Mouse (Mus musculus): ENCODE measurements around the gene Nkx3-2. TPM values are rescaled to one million over a fixed set of nuclear protein-coding genes. Genes with fewer than 3 reads are reported as not detected.

Nkx3-2 gene
- polyA plus RNA-seq, 1 experiment from 2014 or later, result not detected

GRCm38 (mm10) chr5:41760831-41761508 lies 3.3 kb downstream of the Nkx3-2 start:
- Histone ChIP-seq H3K9me3 (replicated peaks) (no peaks in the 10 kb centered on the region), H3K4me3 (peak overlapping the region; percentile 17), H3K27me3 (peaks cover 96% of the 10 kb centered on the region), H3K36me3 (ENCODE audit: poor library complexity, severe bottlenecking) (no peaks in the 10 kb centered on the region), H3K27ac (no peak overlapping the region), H3K4me2 (peak overlapping the region; percentile 27; the same call in 1 of the 2 replicates), H3K9ac (no peak overlapping the region), H3K4me1 (peaks cover 26% of the 10 kb centered on the region)
- WGBS, result 2% methylated on average over 22 of the region's 22 CpGs
- ATAC-seq, result no peak

GRCm38 (mm10) chr5:41760071-41760470 lies 4.2 kb downstream of the Nkx3-2 start:
- 4% methylated on average over 8 of the region's 8 CpGs for WGBS
- Histone ChIP-seq H3K4me1 (peaks cover 26% of the 10 kb centered on the region), H3K27me3 (peaks cover 98% of the 10 kb centered on the region), H3K9me3 (replicated peaks) (no peaks in the 10 kb centered on the region), H3K27ac (no peak overlapping the region), H3K4me2 (no peak overlapping the region), H3K36me3 (ENCODE audit: poor library complexity, severe bottlenecking) (no peaks in the 10 kb centered on the region), H3K9ac (no peak overlapping the region), H3K4me3 (no peak overlapping the region)
- ATAC-seq, result no peak

GRCm38 (mm10) chr5:41758671-41759639 lies 5.3 kb downstream of the Nkx3-2 start:
- Histone ChIP-seq H3K4me3 (no peak overlapping the region), H3K36me3 (ENCODE audit: poor library complexity, severe bottlenecking) (no peaks in the 10 kb centered on the region), H3K27ac (no peak overlapping the region), H3K27me3 (peaks cover 98% of the 10 kb centered on the region), H3K9me3 (replicated peaks) (no peaks in the 10 kb centered on the region), H3K9ac (no peak overlapping the region), H3K4me1 (peaks cover 20% of the 10 kb centered on the region), H3K4me2 (no peak overlapping the region)
- no peak for ATAC-seq
- WGBS, result 4% methylated on average over 19 of the region's 19 CpGs

GRCm38 (mm10) chr5:41757338-41757737 lies 7.0 kb downstream of the Nkx3-2 start:
- Histone ChIP-seq H3K4me1 (peaks cover 12% of the 10 kb centered on the region; the same call in 1 of the 2 replicates), H3K9me3 (replicated peaks) (no peaks in the 10 kb centered on the region), H3K9ac (no peak overlapping the region), H3K27ac (no peak overlapping the region), H3K27me3 (peaks cover 97% of the 10 kb centered on the region), H3K4me2 (no peak overlapping the region), H3K4me3 (no peak overlapping the region), H3K36me3 (ENCODE audit: poor library complexity, severe bottlenecking) (no peaks in the 10 kb centered on the region)
- no peak for ATAC-seq
- WGBS, result 3% methylated on average over 5 of the region's 5 CpGs

- Histone ChIP-seq H3K9me3 (replicated peaks) (no peaks in the 10 kb centered on the region), H3K4me1 (peaks cover 6% of the 10 kb centered on the region; the same call in 1 of the 2 replicates), H3K36me3 (ENCODE audit: poor library complexity, severe bottlenecking) (no peaks in the 10 kb centered on the region), H3K4me3 (no peak overlapping the region), H3K27ac (no peak overlapping the region), H3K27me3 (peaks cover 97% of the 10 kb centered on the region), H3K9ac (no peak overlapping the region), H3K4me2 (no peak overlapping the region)
- ATAC-seq, result no peak
- WGBS, result 2% methylated on average over 4 of the region's 4 CpGs
These were observed 7.9 kb downstream of the Nkx3-2 start for GRCm38 (mm10) chr5:41756396-41756795.

GRCm38 (mm10) chr5:41755373-41755960 lies 8.8 kb downstream of the Nkx3-2 start:
- WGBS, result 2% methylated on average over 23 of the region's 23 CpGs
- no peak for ATAC-seq
- H3K9me3 ChIP-seq (replicated peaks), result no peaks in the 10 kb centered on the region
- H3K36me3 ChIP-seq (ENCODE audit: poor library complexity, severe bottlenecking), result no peaks in the 10 kb centered on the region
- peaks cover 99% of the 10 kb centered on the region for H3K27me3 ChIP-seq
- H3K4me3 ChIP-seq, result no peak overlapping the region
- no peak overlapping the region for H3K4me2 ChIP-seq
- H3K4me1 ChIP-seq, result 0 out of 2 replicates have a peak, but pooled peaks cover 2% of the 10 kb centered on the region
- no peak overlapping the region for H3K9ac ChIP-seq
- H3K27ac ChIP-seq, result no peak overlapping the region

DNA sequence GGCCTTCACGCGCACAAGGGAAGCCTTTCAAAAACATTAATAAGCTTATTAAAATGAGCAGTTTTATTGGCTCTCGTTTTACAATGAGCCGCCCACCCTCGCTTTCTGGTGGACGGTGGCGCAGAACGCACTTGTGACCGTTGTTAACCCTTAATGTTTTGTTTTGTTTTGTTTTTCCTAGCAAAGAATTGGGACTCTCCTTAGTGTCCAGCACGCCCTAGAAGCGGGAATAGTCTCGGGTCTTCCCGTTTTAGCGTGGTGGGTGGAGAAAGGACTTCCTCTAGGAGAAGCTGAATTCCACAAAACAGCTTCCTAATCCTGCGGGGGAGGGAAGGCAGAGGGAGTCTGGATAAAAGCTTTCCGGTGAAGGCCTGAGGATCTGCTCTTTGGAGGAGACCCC lies 9.5 kb downstream of the Nkx3-2 start:
- ATAC-seq, result no peak
- H3K27ac ChIP-seq, result no peak overlapping the region
- no peak overlapping the region for H3K9ac ChIP-seq
- H3K4me3 ChIP-seq, result no peak overlapping the region
- H3K4me2 ChIP-seq, result no peak overlapping the region
- under 1% methylated on average over 16 of the region's 16 CpGs for WGBS
- no peaks in the 10 kb centered on the region for H3K9me3 ChIP-seq (replicated peaks)
- H3K27me3 ChIP-seq, result peaks cover 99% of the 10 kb centered on the region
- no peaks in the 10 kb centered on the region for H3K36me3 ChIP-seq (ENCODE audit: poor library complexity, severe bottlenecking)
- H3K4me1 ChIP-seq, result 0 out of 2 replicates have a peak, but pooled peaks cover 2% of the 10 kb centered on the region

DNA sequence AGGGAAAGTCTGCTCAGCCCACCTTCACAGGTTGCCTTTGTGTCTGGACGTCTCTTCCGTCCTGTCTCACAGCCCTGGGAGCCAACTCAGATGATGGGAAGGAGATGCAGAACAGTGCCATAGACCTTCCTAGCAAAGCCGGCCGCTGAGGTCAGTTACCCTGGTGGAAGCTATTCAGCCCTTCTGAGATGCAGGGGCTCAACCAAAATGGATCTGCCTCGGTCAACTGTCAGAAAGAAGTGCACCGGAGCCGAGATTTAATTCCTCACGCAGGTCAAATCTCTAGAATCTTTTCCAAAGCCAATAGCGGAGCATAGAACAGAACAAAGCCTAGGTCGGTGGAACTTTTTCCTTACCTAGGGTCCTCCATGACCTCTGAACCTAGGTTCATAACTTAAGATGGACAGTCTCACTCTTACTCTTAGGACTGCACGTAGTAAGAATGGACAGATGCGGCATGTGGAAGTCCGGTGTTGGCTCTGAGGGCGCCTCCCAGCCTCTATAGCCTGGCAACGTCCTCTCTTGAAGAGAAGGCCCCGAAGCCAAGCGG lies 10.0 kb downstream of the Nkx3-2 start:
- no peaks in the 10 kb centered on the region for H3K9me3 ChIP-seq (replicated peaks)
- no peak for ATAC-seq
- no peak overlapping the region for H3K4me3 ChIP-seq

GRCm38 (mm10) chr5:41752721-41753120 lies 11.6 kb downstream of the Nkx3-2 start:
- no peaks in the 10 kb centered on the region for H3K36me3 ChIP-seq (ENCODE audit: poor library complexity, severe bottlenecking)
- H3K9me3 ChIP-seq (replicated peaks), result no peaks in the 10 kb centered on the region
- WGBS, result 17% methylated on average over 4 of the region's 4 CpGs
- H3K9ac ChIP-seq, result no peak overlapping the region
- ATAC-seq, result no peak
- no peak overlapping the region for H3K27ac ChIP-seq
- H3K4me3 ChIP-seq, result no peak overlapping the region
- H3K4me1 ChIP-seq, result 0 out of 2 replicates have a peak, but pooled peaks cover 2% of the 10 kb centered on the region
- H3K4me2 ChIP-seq, result no peak overlapping the region
- H3K27me3 ChIP-seq, result peaks cover 99% of the 10 kb centered on the region

More for the DNA sequence above, 10.0 kb downstream of the Nkx3-2 start:
- Histone ChIP-seq H3K4me2 (no peak overlapping the region), H3K36me3 (ENCODE audit: poor library complexity, severe bottlenecking) (no peaks in the 10 kb centered on the region), H3K4me1 (0 out of 2 replicates have a peak, but pooled peaks cover 2% of the 10 kb centered on the region), H3K9ac (no peak overlapping the region), H3K27ac (no peak overlapping the region), H3K27me3 (peaks cover 99% of the 10 kb centered on the region)
- WGBS, result under 1% methylated on average over 17 of the region's 17 CpGs

- 0 out of 2 replicates have a peak, but pooled peaks have one; percentile 27 for ATAC-seq
- H3K9ac ChIP-seq, result no peak overlapping the region
- WGBS, result 4% methylated on average over 11 of the region's 15 CpGs
- H3K4me3 ChIP-seq, result no peak overlapping the region
- H3K4me2 ChIP-seq, result no peak overlapping the region
- no peaks in the 10 kb centered on the region for H3K9me3 ChIP-seq (replicated peaks)
- H3K4me1 ChIP-seq, result no peaks in the 10 kb centered on the region
- no peak overlapping the region for H3K27ac ChIP-seq
- H3K27me3 ChIP-seq, result peaks cover 70% of the 10 kb centered on the region
- no peaks in the 10 kb centered on the region for H3K36me3 ChIP-seq (ENCODE audit: poor library complexity, severe bottlenecking)
These were observed 19.2 kb downstream of the Nkx3-2 start for GRCm38 (mm10) chr5:41744898-41745780.

- H3K9me3 ChIP-seq (replicated peaks), result no peaks in the 10 kb centered on the region
- H3K4me2 ChIP-seq, result no peak overlapping the region
- no peaks in the 10 kb centered on the region for H3K36me3 ChIP-seq (ENCODE audit: poor library complexity, severe bottlenecking)
- peaks cover 61% of the 10 kb centered on the region for H3K27me3 ChIP-seq
- ATAC-seq, result no peak
- H3K9ac ChIP-seq, result no peak overlapping the region
- no peaks in the 10 kb centered on the region for H3K4me1 ChIP-seq
- no peak overlapping the region for H3K27ac ChIP-seq
- no peak overlapping the region for H3K4me3 ChIP-seq
- WGBS, result 6% methylated on average over 7 of the region's 7 CpGs
These were observed 20.1 kb downstream of the Nkx3-2 start for GRCm38 (mm10) chr5:41744234-41744633.

All from forebrain, embryonic 13.5 days (tissue).